Mouse (Mus musculus) ES-E14 (cell line): Measurements from ENCODE around the gene Vsig10. TPM values are rescaled to one million over a fixed set of nuclear protein-coding genes. Genes with fewer than 3 reads are reported as not detected.

ENCODE experiments used
- DNase-seq: peaks from one replicate; pipeline ENCODE4 v3.0.0-alpha.2; 2013; ENCODE audit warnings: low read depth, low spot score
- H3K27ac ChIP-seq: 2 replicates; pipeline ENCODE4 v1.5.1; 2012; ENCODE audit warnings: low read depth, mild to moderate bottlenecking, low read length, moderate library complexity, mixed read lengths; ENCODE audit not compliant: poor library complexity, insufficient read depth, severe bottlenecking
- H3K36me3 ChIP-seq: 2 replicates; pipeline ENCODE4 v1.6.1; 2012; ENCODE audit warnings: mild to moderate bottlenecking, low read length, moderate library complexity, mixed read lengths; ENCODE audit not compliant: control insufficient read depth, poor library complexity, insufficient read depth, severe bottlenecking
- H3K4me1 ChIP-seq, 2 experiments: fragments of 150-350 bp in 1 of 2; sonication (generic) in 1 of 2; 2 replicates each; pipeline ENCODE4 v1.6.1; 2012; ENCODE audit warnings: low read length in 2 of 2, mild to moderate bottlenecking in 1 of 2, mixed read lengths in 1 of 2; ENCODE audit not compliant: control insufficient read depth in 2 of 2, insufficient read depth in 2 of 2, poor library complexity in 1 of 2
- H3K4me3 ChIP-seq, 2 experiments: fragments of 150-350 bp in 1 of 2; sonication (generic) in 1 of 2; 2 replicates each; pipeline ENCODE4 v1.5.1; 2012; ENCODE audit warnings: low read length in 2 of 2, low read depth in 1 of 2, mild to moderate bottlenecking in 1 of 2, mixed read lengths in 1 of 2; ENCODE audit not compliant: insufficient read depth in 1 of 2, poor library complexity in 1 of 2, severe bottlenecking in 1 of 2
- H3K9ac ChIP-seq: 2 replicates; pipeline ENCODE4 v1.6.1; 2012; ENCODE audit warnings: low read depth, mild to moderate bottlenecking, low read length, mixed read lengths; ENCODE audit not compliant: poor library complexity, insufficient read depth, severe bottlenecking
- H3K9me3 ChIP-seq: fragments of 150-350 bp; sonication (generic); 2 replicates; pipeline ENCODE4 v1.6.1; 2012; ENCODE audit warnings: low read depth, mild to moderate bottlenecking, low read length; ENCODE audit not compliant: control insufficient read depth, insufficient read depth
- CHD2 ChIP-seq: IDR thresholded peaks from 2 replicates; pipeline ENCODE4 v1.6.1; 2014; ENCODE audit warnings: mild to moderate bottlenecking, low read depth, low read length, inconsistent platforms
- HCFC1 ChIP-seq: IDR thresholded peaks from 2 replicates; pipeline ENCODE4 v1.6.1; 2012; ENCODE audit warnings: low read length, inconsistent platforms, borderline replicate concordance; ENCODE audit not compliant: insufficient read depth
- MAFK ChIP-seq: IDR thresholded peaks from 2 replicates; pipeline ENCODE4 v1.6.1; 2014; ENCODE audit warnings: mild to moderate bottlenecking, low read depth, low read length, inconsistent platforms; ENCODE audit not compliant: insufficient read depth
- ZC3H11A ChIP-seq: IDR thresholded peaks from 2 replicates; pipeline ENCODE4 v1.6.1; 2012; ENCODE audit warnings: low read depth, mild to moderate bottlenecking, inconsistent platforms, low read length, borderline replicate concordance
- ZNF384 ChIP-seq: IDR thresholded peaks from 2 replicates; pipeline ENCODE4 v1.6.1; 2012; ENCODE audit warnings: low read depth, low read length, inconsistent platforms
- in situ Hi-C, 2 experiments: fragments of 600-800 bp; cut with MboI; formaldehyde crosslinking; loops; one replicate each; pipeline ENCODE4 v1.15.1; 2025; ENCODE audit warnings: low sequenced_read_pairs in 2 of 2, inconsistent platforms in 1 of 2; ENCODE audit not compliant: unreplicated experiment in 2 of 2
- total RNA-seq: library from RNA; depleted of rRNA; stranded (reverse); fragments of 300-350 nt; gene quantifications from 2 replicates; pipeline ENCODE4 v1.2.3, GENCODE M21; 2012

The Vsig10 gene
- total RNA-seq, 1 experiment = 11.7 TPM

DNA sequence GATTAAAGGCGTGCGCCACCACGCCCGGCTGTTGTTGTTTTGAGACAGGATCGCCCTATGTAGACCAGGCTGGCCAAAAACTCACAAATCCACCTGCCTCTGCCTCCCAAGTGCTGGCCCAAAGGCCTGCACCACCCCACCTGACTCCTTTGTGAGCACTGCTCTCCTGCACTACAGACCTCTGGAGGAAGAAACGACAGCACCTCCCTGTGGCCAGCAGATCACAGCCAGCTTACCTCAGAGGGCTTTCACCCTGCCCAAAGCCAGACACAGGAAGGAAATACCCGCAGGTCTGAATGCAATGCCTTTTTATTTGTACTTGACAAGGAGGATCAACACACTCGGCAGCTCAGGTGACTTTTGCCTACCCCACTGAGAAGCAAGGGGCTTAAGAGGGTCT is 36.5 kb upstream of the Vsig10 start:
- Histone ChIP-seq H3K9me3 (no peaks in the 10 kb centered on the region), H3K4me1 (peaks cover 0 to 16% of the 10 kb centered on the region in 2 experiments; a peak in 2 of 4 replicates), H3K4me3 (no peak overlapping the region), H3K27ac (no peak overlapping the region), H3K36me3 (peaks cover 35% of the 10 kb centered on the region), H3K9ac (no peak overlapping the region)
- TF ChIP-seq ZC3H11A (no peak), CHD2 (no peak), ZNF384 (no peak), HCFC1 (no peak), MAFK (no peak)
- no peak for DNase-seq
- in situ Hi-C loops = no loop called here

DNA sequence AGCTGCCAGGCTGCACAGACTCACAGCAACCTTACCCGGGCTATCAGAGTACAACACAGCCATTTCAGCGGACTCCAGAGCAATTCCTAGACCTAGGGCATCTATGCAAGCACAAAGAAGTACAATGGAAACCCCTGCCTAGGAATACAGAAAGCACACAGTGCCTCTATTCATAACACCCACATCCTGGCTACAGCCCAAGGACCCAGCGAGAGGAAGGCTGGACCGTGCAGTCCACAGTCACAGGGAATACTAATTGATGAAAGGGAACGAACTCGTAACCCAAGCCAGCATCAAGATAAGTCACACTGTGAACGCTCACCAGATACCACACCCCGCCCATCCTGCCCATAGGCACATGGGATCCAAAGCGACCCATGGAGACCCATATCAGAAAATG is 34.9 kb upstream of the Vsig10 start:
- Histone ChIP-seq H3K4me1 (peaks cover 0 to 18% of the 10 kb centered on the region in 2 experiments; a peak in 2 of 4 replicates), H3K9ac (no peak overlapping the region), H3K27ac (no peak overlapping the region), H3K36me3 (peaks cover 35% of the 10 kb centered on the region), H3K4me3 (no peak overlapping the region), H3K9me3 (no peaks in the 10 kb centered on the region)
- TF ChIP-seq CHD2 (no peak), ZC3H11A (no peak), HCFC1 (no peak), ZNF384 (no peak), MAFK (no peak)
- no peak for DNase-seq
- in situ Hi-C loops = no loop called here

DNA sequence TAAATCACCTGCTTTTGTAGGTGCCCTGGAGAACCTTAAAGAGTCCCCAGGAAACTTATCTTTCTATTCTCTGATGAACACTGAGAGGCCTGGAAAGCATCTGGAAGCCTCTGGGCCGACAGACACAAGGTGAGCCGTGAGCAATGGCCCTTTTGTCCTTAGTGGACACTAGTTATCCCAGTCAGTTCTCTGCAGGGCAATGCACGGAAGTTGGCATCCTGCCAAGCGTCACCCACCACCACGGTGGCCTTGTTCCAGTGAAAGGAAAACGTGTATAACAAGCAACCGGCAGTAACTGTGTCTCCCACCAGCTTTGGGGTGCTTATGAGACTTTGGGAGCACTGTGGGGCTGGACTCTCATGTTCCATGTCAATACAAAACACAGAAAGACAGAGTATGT is 34.2 kb upstream of the Vsig10 start:
- in situ Hi-C loops = no loop called here
- DNase-seq = no peak
- H3K27ac ChIP-seq = no peak overlapping the region
- H3K9me3 ChIP-seq = no peaks in the 10 kb centered on the region
- no peak overlapping the region for H3K9ac ChIP-seq
- H3K4me1 ChIP-seq = peaks cover 0 to 17% of the 10 kb centered on the region in 2 experiments; a peak in 2 of 4 replicates
- TF ChIP-seq HCFC1 = no peak
- TF ChIP-seq CHD2 = no peak
- TF ChIP-seq ZNF384 = no peak
- no peak for TF ChIP-seq ZC3H11A
- TF ChIP-seq MAFK = no peak
- H3K4me3 ChIP-seq = no peak overlapping the region
- H3K36me3 ChIP-seq = peaks cover 35% of the 10 kb centered on the region

DNA sequence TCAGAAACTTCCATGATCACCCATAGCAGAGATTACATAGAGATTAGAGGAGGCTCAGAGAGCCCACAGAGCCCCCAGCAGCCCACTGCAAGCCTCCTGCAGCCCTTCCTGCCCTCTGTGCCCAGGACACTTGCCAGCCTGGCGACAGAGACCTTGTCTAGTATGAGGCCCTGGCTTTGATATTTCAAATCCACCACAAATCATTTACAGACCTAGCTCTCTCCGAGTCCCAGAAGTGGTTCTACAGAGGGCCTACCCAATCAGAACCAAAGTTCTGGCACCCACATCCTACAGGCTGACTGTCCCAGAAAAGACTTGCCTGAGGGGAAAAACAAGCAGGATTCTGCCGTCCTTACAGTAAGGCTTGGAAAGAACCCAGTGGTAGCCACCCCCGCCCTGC is 33.6 kb upstream of the Vsig10 start:
- Histone ChIP-seq H3K4me1 (peaks cover 0 to 12% of the 10 kb centered on the region in 2 experiments; a peak in 1 of 4 replicates), H3K9me3 (no peaks in the 10 kb centered on the region), H3K36me3 (peaks cover 35% of the 10 kb centered on the region), H3K9ac (no peak overlapping the region), H3K27ac (no peak overlapping the region), H3K4me3 (no peak overlapping the region)
- TF ChIP-seq ZNF384 (no peak), ZC3H11A (no peak), HCFC1 (no peak), MAFK (no peak), CHD2 (no peak)
- in situ Hi-C loops = no loop called here
- DNase-seq = no peak
